Mouse (Mus musculus) lung, embryonic 16.5 days (tissue): ENCODE measurements around the gene Ldlrad3. TPM values are rescaled to one million over a fixed set of nuclear protein-coding genes. Genes with fewer than 3 reads are reported as not detected.

Experiments used
- ATAC-seq: fragments of 200-750 bp; cut with Nextera tagmentation; 2 replicates; pipeline ENCODE4 v1.8.0; 2017; ENCODE audit warnings: low read depth, mild to moderate bottlenecking, moderate library complexity
- H3K27ac ChIP-seq: fragments of 300-500 bp; sonication (generic); 2 replicates; pipeline ENCODE4 v1.5.1; 2014; ENCODE audit warnings: mild to moderate bottlenecking, control low read depth, low read length
- H3K27me3 ChIP-seq: fragments of 300-500 bp; sonication (generic); 2 replicates; pipeline ENCODE4 v1.6.1; 2014; ENCODE audit warnings: low read depth, low read length, mixed read lengths; ENCODE audit not compliant: control insufficient read depth, insufficient read depth
- H3K36me3 ChIP-seq: fragments of 300-500 bp; sonication (generic); 2 replicates; pipeline ENCODE4 v1.6.1; 2014; ENCODE audit warnings: low read length; ENCODE audit not compliant: control insufficient read depth, insufficient read depth
- H3K4me1 ChIP-seq: fragments of 300-500 bp; sonication (generic); replicated peaks from 2 replicates; pipeline ENCODE4 v1.6.1; 2014; ENCODE audit warnings: low read length, mixed read lengths; ENCODE audit not compliant: control insufficient read depth, insufficient read depth
- H3K4me2 ChIP-seq: fragments of 300-500 bp; sonication (generic); 2 replicates; pipeline ENCODE4 v1.6.1; 2014; ENCODE audit warnings: low read depth, low read length, control low read depth
- H3K4me3 ChIP-seq: fragments of 300-500 bp; sonication (generic); 2 replicates; pipeline ENCODE4 v1.5.1; 2014; ENCODE audit warnings: mild to moderate bottlenecking, low read length, control low read depth
- H3K9ac ChIP-seq: fragments of 300-500 bp; sonication (generic); 2 replicates; pipeline ENCODE4 v1.6.1; 2014; ENCODE audit warnings: low read length, control low read depth
- H3K9me3 ChIP-seq: fragments of 300-500 bp; sonication (generic); 2 replicates; pipeline ENCODE4 v1.6.1; 2016; ENCODE audit warnings: low read length; ENCODE audit not compliant: control insufficient read depth
- WGBS: fragments of 180-500 bp; shearing (Covaris S2); extraction: QIAGEN DNeasy Blood & Tissue Kit; methylation state at CpG from one replicate; pipeline ENCODE4 v1.1.7; 2014; 5-methylcytosine and 5-hydroxymethylcytosine counted together
- polyA plus RNA-seq: library from polyadenylated mRNA; unstranded; fragments of >200 nt; fragmentation: Nextera tagmentation; extraction: Ambion mirVana; gene quantifications from 2 replicates; pipeline ENCODE4 v1.2.1, GENCODE M21; 2015

Gene Ldlrad3
- polyA plus RNA-seq, 1 experiment from 2014 or later = 50.0 TPM

DNA sequence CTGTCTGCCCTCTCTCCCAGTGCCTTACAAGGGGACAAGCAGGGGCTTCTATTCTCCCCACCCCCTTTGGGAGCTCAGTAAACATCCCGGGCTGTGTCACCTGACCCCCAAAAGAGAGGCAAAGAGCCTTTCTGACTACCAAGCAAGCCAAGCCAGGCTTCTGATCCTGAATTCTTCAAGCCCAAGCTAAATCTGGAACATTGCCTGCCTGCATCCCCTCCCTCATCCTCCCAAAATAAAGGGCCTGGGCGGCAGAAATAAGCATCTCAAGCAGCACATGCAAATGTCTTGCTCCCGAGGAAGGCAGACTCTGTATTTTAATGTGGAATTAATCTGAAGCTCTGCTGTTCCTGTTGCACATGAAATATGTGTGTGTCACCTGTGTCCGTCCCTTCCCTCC is 85.7 kb downstream of the Ldlrad3 start:
- Histone ChIP-seq H3K36me3 (no peaks in the 10 kb centered on the region), H3K9me3 (no peaks in the 10 kb centered on the region), H3K27ac (peak overlapping the region; percentile 89), H3K4me1 (peaks cover 25% of the 10 kb centered on the region), H3K9ac (0 out of 2 replicates have a peak overlapping the region, but pooled peaks have one; percentile 16), H3K4me2 (no peak overlapping the region), H3K4me3 (no peak overlapping the region), H3K27me3 (no peaks in the 10 kb centered on the region)
- no peak for ATAC-seq
- 48% methylated on average over 4 of the region's 4 CpGs for WGBS

- peak; percentile 65 for ATAC-seq
- Histone ChIP-seq H3K9ac (no peak overlapping the region), H3K27me3 (no peaks in the 10 kb centered on the region), H3K4me3 (no peak overlapping the region), H3K9me3 (no peaks in the 10 kb centered on the region), H3K4me1 (peaks cover 23% of the 10 kb centered on the region), H3K36me3 (no peaks in the 10 kb centered on the region), H3K4me2 (no peak overlapping the region), H3K27ac (peak overlapping the region; percentile 89)
- WGBS = 44% methylated on average over 14 of the region's 14 CpGs
These were observed 86.3 kb downstream of the Ldlrad3 start for GRCm38 (mm10) chr2:102099702-102100450.

GRCm38 (mm10) chr2:102099261-102099660 is 86.9 kb downstream of the Ldlrad3 start:
- Histone ChIP-seq H3K36me3 (no peaks in the 10 kb centered on the region), H3K27ac (peak overlapping the region; percentile 89), H3K9me3 (no peaks in the 10 kb centered on the region), H3K4me1 (peaks cover 24% of the 10 kb centered on the region), H3K9ac (no peak overlapping the region), H3K4me3 (no peak overlapping the region), H3K27me3 (no peaks in the 10 kb centered on the region), H3K4me2 (no peak overlapping the region)
- WGBS = 38% methylated on average over 4 of the region's 4 CpGs
- ATAC-seq = peak; percentile 77

- H3K9ac ChIP-seq = no peak overlapping the region
- peaks cover 23% of the 10 kb centered on the region for H3K4me1 ChIP-seq
- H3K4me3 ChIP-seq = no peak overlapping the region
- H3K36me3 ChIP-seq = no peaks in the 10 kb centered on the region
- ATAC-seq = peak; percentile 17; the same call in 1 of the 2 replicates
- H3K9me3 ChIP-seq = no peaks in the 10 kb centered on the region; the same call in 1 of the 2 replicates
- H3K27ac ChIP-seq = peak overlapping the region; percentile 70
- WGBS = 40% methylated on average over 11 of the region's 11 CpGs
- H3K27me3 ChIP-seq = no peaks in the 10 kb centered on the region
- H3K4me2 ChIP-seq = no peak overlapping the region
These were observed 91.4 kb downstream of the Ldlrad3 start for GRCm38 (mm10) chr2:102094773-102095172.

DNA sequence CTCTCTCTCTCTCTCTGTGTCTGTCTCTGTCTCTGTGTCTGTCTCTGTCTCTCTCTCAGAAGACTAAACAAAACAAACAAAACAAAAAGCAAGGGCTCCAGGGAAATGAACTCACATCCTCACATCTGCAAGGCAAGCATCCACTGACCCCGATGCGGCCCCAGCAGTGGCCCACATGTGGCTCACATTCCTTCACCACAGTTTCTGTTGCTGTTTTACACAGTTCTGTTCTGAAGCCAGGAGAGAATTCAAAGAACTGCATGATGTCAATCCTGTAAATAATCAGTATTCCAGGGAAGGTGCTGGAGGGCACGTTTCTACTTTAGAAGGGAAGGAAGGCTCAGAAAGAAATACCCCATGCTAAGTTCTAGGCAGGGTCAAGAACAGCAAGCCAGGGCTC is 91.9 kb downstream of the Ldlrad3 start:
- Histone ChIP-seq H3K4me3 (no peak overlapping the region), H3K4me1 (peaks cover 19% of the 10 kb centered on the region), H3K4me2 (no peak overlapping the region), H3K9me3 (no peaks in the 10 kb centered on the region; the same call in 1 of the 2 replicates), H3K27ac (peak overlapping the region; percentile 70), H3K9ac (no peak overlapping the region), H3K36me3 (no peaks in the 10 kb centered on the region), H3K27me3 (no peaks in the 10 kb centered on the region)
- peak; percentile 30; the same call in 1 of the 2 replicates for ATAC-seq
- WGBS = 47% methylated on average over 3 of the region's 3 CpGs

GRCm38 (mm10) chr2:102092579-102092978 is 93.6 kb downstream of the Ldlrad3 start:
- Histone ChIP-seq H3K9me3 (no peaks in the 10 kb centered on the region; the same call in 1 of the 2 replicates), H3K4me2 (no peak overlapping the region), H3K4me1 (peaks cover 16% of the 10 kb centered on the region), H3K27me3 (no peaks in the 10 kb centered on the region), H3K27ac (no peak overlapping the region), H3K4me3 (no peak overlapping the region), H3K9ac (no peak overlapping the region), H3K36me3 (0 out of 2 replicates have a peak, but pooled peaks cover 3% of the 10 kb centered on the region)
- 73% methylated on average over 10 of the region's 10 CpGs for WGBS
- ATAC-seq = no peak

DNA sequence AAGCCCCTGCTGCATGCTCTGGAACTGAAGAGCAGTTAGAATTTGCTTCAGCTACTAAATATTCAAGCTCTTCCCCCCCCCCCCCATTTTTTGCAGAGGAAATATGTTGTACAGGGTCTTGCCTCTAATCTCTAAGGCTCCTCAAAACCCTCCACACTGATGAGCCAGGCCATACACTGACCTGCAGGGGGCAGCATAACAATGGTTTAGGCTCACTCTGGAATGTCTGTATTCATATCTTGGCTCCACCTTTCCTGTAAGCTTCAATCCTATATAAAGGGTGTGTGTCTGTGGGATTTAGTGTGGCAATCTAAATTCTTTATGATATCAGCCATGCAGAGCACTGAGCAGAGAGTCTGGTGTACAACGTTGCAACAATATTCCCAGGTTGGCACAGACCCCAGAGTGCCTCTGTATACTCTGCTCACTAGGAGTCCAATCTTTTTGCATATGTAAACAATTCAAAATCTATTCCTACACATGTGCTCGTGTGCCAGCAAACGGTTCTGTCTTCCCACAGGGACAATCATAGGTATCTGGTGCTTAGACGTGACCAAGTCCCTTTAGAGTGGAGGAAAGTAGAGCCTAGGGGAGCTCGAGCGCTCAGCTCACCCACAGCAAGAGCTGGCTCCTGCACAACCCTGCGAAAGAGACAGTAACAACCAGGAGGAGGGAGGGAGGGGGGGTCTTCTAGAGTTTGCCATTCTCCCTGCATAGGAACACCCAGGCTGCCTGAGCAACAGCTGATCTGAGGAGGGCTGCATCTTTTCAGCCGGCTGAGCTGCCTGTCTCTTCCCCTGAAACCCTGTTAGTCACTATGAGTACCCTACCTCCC is 94.5 kb downstream of the Ldlrad3 start:
- 29% methylated on average over 8 of the region's 8 CpGs for WGBS
- no peaks in the 10 kb centered on the region; the same call in 1 of the 2 replicates for H3K9me3 ChIP-seq
- H3K4me2 ChIP-seq = no peak overlapping the region
- no peaks in the 10 kb centered on the region for H3K27me3 ChIP-seq
- H3K4me1 ChIP-seq = peaks cover 16% of the 10 kb centered on the region
- H3K4me3 ChIP-seq = no peak overlapping the region
- H3K9ac ChIP-seq = no peak overlapping the region
- 0 out of 2 replicates have a peak overlapping the region, but pooled peaks have one; percentile 4 for H3K27ac ChIP-seq
- peak; percentile 81 for ATAC-seq
- H3K36me3 ChIP-seq = 0 out of 2 replicates have a peak, but pooled peaks cover 3% of the 10 kb centered on the region

DNA sequence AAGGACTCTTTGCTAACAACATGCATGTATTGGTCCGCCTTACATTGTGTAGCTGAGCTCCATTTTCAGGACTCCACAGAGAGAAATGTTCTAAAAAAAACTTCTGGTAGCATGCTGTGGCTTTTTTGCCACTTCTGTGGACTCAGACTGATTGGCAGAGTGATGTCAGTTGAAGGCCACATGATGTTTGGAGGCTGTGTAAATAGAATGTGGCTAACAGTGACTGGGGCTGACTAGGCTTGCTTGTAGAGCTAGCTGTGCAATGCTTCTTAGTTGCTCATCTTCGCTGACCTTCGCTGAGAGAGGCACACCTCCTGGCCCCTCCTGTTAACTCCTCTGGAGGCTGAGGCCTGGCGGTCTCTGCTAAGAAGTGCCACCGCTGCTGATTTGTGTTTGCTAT is 98.4 kb downstream of the Ldlrad3 start:
- no peak for ATAC-seq
- Histone ChIP-seq H3K4me3 (no peak overlapping the region), H3K4me1 (peaks cover 7% of the 10 kb centered on the region), H3K9me3 (0 out of 2 replicates have a peak, but pooled peaks cover 3% of the 10 kb centered on the region), H3K27me3 (no peaks in the 10 kb centered on the region), H3K27ac (no peak overlapping the region), H3K4me2 (no peak overlapping the region), H3K9ac (no peak overlapping the region), H3K36me3 (0 out of 2 replicates have a peak, but pooled peaks cover 3% of the 10 kb centered on the region)
- 90% methylated on average over 5 of the region's 5 CpGs for WGBS

DNA sequence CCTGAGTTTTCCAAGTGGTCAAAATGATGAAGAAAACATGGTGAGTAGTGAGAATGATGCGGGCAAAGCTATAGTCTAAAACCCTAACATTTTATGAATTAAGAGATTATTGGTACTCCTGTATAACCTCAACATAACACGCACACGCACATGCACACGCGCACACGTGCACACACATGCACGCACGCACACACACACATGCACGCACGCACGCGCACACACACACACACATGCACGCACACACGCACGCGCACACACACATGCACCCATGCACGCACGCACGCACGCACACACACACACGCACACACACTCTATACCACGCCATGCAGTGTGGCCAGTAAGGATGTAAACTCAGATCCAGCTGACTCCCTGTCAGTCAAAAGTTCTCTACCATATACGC is 99.6 kb downstream of the Ldlrad3 start:
- peaks cover 8% of the 10 kb centered on the region; the same call in 1 of the 2 replicates for H3K36me3 ChIP-seq
- 0 out of 2 replicates have a peak, but pooled peaks cover 3% of the 10 kb centered on the region for H3K9me3 ChIP-seq
- ATAC-seq = no peak
- no peaks in the 10 kb centered on the region for H3K27me3 ChIP-seq
- H3K27ac ChIP-seq = no peak overlapping the region
- no peak overlapping the region for H3K4me3 ChIP-seq
- WGBS = 99% methylated on average over 23 of the region's 23 CpGs
- no peak overlapping the region for H3K9ac ChIP-seq
- H3K4me1 ChIP-seq = no peaks in the 10 kb centered on the region
- H3K4me2 ChIP-seq = no peak overlapping the region
